Mouse (Mus musculus): ENCODE data around the gene Fry. TPM values are rescaled to one million over a fixed set of nuclear protein-coding genes. Genes with fewer than 3 reads are reported as not detected.

The Fry gene
- polyA plus RNA-seq, 1 experiment from 2014 or later, result 2.5 TPM

GRCm38 (mm10) chr5:150333328-150333731, 214.9 kb downstream of the Fry start:
- Histone ChIP-seq H3K9ac (no peak overlapping the region), H3K4me1 (replicated peaks) (peaks cover 14% of the 10 kb centered on the region), H3K36me3 (replicated peaks) (no peaks in the 10 kb centered on the region), H3K4me2 (peak overlapping the region; percentile 16; the same call in 1 of the 2 replicates), H3K27ac (replicated peaks) (no peak overlapping the region), H3K4me3 (replicated peaks) (no peak overlapping the region), H3K27me3 (no peaks in the 10 kb centered on the region), H3K9me3 (replicated peaks) (no peaks in the 10 kb centered on the region)
- no peak for ATAC-seq (ENCODE audit: insufficient read depth)
- WGBS (ENCODE audit: insufficient replicate concordance), result 46% methylated on average over 10 of the region's 10 CpGs

- H3K4me2 ChIP-seq, result no peak overlapping the region
- no peak overlapping the region for H3K9ac ChIP-seq
- H3K27me3 ChIP-seq, result no peaks in the 10 kb centered on the region
- no peaks in the 10 kb centered on the region for H3K9me3 ChIP-seq (replicated peaks)
- H3K4me3 ChIP-seq (replicated peaks), result no peak overlapping the region
- ATAC-seq (ENCODE audit: insufficient read depth), result no peak
- peaks cover 14% of the 10 kb centered on the region for H3K4me1 ChIP-seq (replicated peaks)
- 72% methylated on average over 10 of the region's 10 CpGs for WGBS (ENCODE audit: insufficient replicate concordance)
- H3K36me3 ChIP-seq (replicated peaks), result no peaks in the 10 kb centered on the region
- H3K27ac ChIP-seq (replicated peaks), result no peak overlapping the region
These were observed 218.0 kb downstream of the Fry start for GRCm38 (mm10) chr5:150336451-150336850.

GRCm38 (mm10) chr5:150337696-150338095, 219.3 kb downstream of the Fry start:
- 66% methylated on average over 7 of the region's 7 CpGs for WGBS (ENCODE audit: insufficient replicate concordance)
- Histone ChIP-seq H3K27ac (replicated peaks) (no peak overlapping the region), H3K4me1 (replicated peaks) (peaks cover 12% of the 10 kb centered on the region), H3K4me3 (replicated peaks) (no peak overlapping the region), H3K9ac (no peak overlapping the region), H3K9me3 (replicated peaks) (no peaks in the 10 kb centered on the region), H3K36me3 (replicated peaks) (no peaks in the 10 kb centered on the region), H3K4me2 (no peak overlapping the region), H3K27me3 (no peaks in the 10 kb centered on the region)
- no peak for ATAC-seq (ENCODE audit: insufficient read depth)

GRCm38 (mm10) chr5:150340944-150341343, 222.5 kb downstream of the Fry start:
- H3K4me1 ChIP-seq (replicated peaks), result no peaks in the 10 kb centered on the region
- no peaks in the 10 kb centered on the region for H3K27me3 ChIP-seq
- no peak overlapping the region for H3K9ac ChIP-seq
- H3K4me3 ChIP-seq (replicated peaks), result no peak overlapping the region
- no peaks in the 10 kb centered on the region for H3K36me3 ChIP-seq (replicated peaks)
- no peak overlapping the region for H3K4me2 ChIP-seq
- no peaks in the 10 kb centered on the region for H3K9me3 ChIP-seq (replicated peaks)
- 67% methylated on average over 5 of the region's 5 CpGs for WGBS (ENCODE audit: insufficient replicate concordance)
- no peak overlapping the region for H3K27ac ChIP-seq (replicated peaks)
- no peak for ATAC-seq (ENCODE audit: insufficient read depth)

GRCm38 (mm10) chr5:150342139-150342538, 223.7 kb downstream of the Fry start:
- no peak overlapping the region for H3K4me3 ChIP-seq (replicated peaks)
- no peak for ATAC-seq (ENCODE audit: insufficient read depth)
- H3K36me3 ChIP-seq (replicated peaks), result no peaks in the 10 kb centered on the region
- WGBS (ENCODE audit: insufficient replicate concordance), result 74% methylated on average over 3 of the region's 3 CpGs
- H3K9me3 ChIP-seq (replicated peaks), result no peaks in the 10 kb centered on the region
- H3K27me3 ChIP-seq, result no peaks in the 10 kb centered on the region
- H3K4me2 ChIP-seq, result no peak overlapping the region
- H3K27ac ChIP-seq (replicated peaks), result no peak overlapping the region
- no peaks in the 10 kb centered on the region for H3K4me1 ChIP-seq (replicated peaks)
- H3K9ac ChIP-seq, result no peak overlapping the region

- H3K27me3 ChIP-seq, result no peaks in the 10 kb centered on the region
- no peak overlapping the region for H3K4me3 ChIP-seq (replicated peaks)
- no peaks in the 10 kb centered on the region for H3K4me1 ChIP-seq (replicated peaks)
- H3K9ac ChIP-seq, result no peak overlapping the region
- no peaks in the 10 kb centered on the region for H3K36me3 ChIP-seq (replicated peaks)
- ATAC-seq (ENCODE audit: insufficient read depth), result no peak
- H3K9me3 ChIP-seq (replicated peaks), result peaks cover 3% of the 10 kb centered on the region; the same call in 1 of the 2 replicates
- H3K4me2 ChIP-seq, result no peak overlapping the region
- 82% methylated on average over 7 of the region's 7 CpGs for WGBS (ENCODE audit: insufficient replicate concordance)
- no peak overlapping the region for H3K27ac ChIP-seq (replicated peaks)
These were observed 227.5 kb downstream of the Fry start for GRCm38 (mm10) chr5:150345946-150346345.

GRCm38 (mm10) chr5:150346378-150346777, 227.9 kb downstream of the Fry start:
- Histone ChIP-seq H3K36me3 (replicated peaks) (no peaks in the 10 kb centered on the region), H3K9ac (no peak overlapping the region), H3K27ac (replicated peaks) (no peak overlapping the region), H3K4me1 (replicated peaks) (no peaks in the 10 kb centered on the region), H3K27me3 (no peaks in the 10 kb centered on the region), H3K9me3 (replicated peaks) (peaks cover 3% of the 10 kb centered on the region; the same call in 1 of the 2 replicates), H3K4me2 (no peak overlapping the region), H3K4me3 (replicated peaks) (no peak overlapping the region)
- ATAC-seq (ENCODE audit: insufficient read depth), result no peak
- WGBS (ENCODE audit: insufficient replicate concordance), result 64% methylated on average over 4 of the region's 4 CpGs

GRCm38 (mm10) chr5:150347845-150348244, 229.4 kb downstream of the Fry start:
- 73% methylated on average over 2 of the region's 2 CpGs for WGBS (ENCODE audit: insufficient replicate concordance)
- H3K4me1 ChIP-seq (replicated peaks), result no peaks in the 10 kb centered on the region
- no peak overlapping the region for H3K4me2 ChIP-seq
- no peak overlapping the region for H3K9ac ChIP-seq
- peaks cover 3% of the 10 kb centered on the region; the same call in 1 of the 2 replicates for H3K9me3 ChIP-seq (replicated peaks)
- ATAC-seq (ENCODE audit: insufficient read depth), result no peak
- no peak overlapping the region for H3K27ac ChIP-seq (replicated peaks)
- no peak overlapping the region for H3K4me3 ChIP-seq (replicated peaks)
- no peaks in the 10 kb centered on the region for H3K36me3 ChIP-seq (replicated peaks)
- no peaks in the 10 kb centered on the region for H3K27me3 ChIP-seq

GRCm38 (mm10) chr5:150348302-150348701, 229.9 kb downstream of the Fry start:
- WGBS (ENCODE audit: insufficient replicate concordance), result 73% methylated on average over 1 of the region's 1 CpGs
- Histone ChIP-seq H3K4me2 (no peak overlapping the region), H3K36me3 (replicated peaks) (no peaks in the 10 kb centered on the region), H3K9me3 (replicated peaks) (peaks cover 3% of the 10 kb centered on the region; the same call in 1 of the 2 replicates), H3K4me1 (replicated peaks) (no peaks in the 10 kb centered on the region), H3K9ac (no peak overlapping the region), H3K4me3 (replicated peaks) (no peak overlapping the region), H3K27me3 (no peaks in the 10 kb centered on the region), H3K27ac (replicated peaks) (no peak overlapping the region)
- no peak for ATAC-seq (ENCODE audit: insufficient read depth)

- Histone ChIP-seq H3K4me1 (replicated peaks) (no peaks in the 10 kb centered on the region), H3K4me3 (replicated peaks) (no peak overlapping the region)
These were observed 232.7 kb downstream of the Fry start for GRCm38 (mm10) chr5:150351191-150351590.

GRCm38 (mm10) chr5:150358671-150359070, 240.2 kb downstream of the Fry start:
- no peak overlapping the region for H3K4me2 ChIP-seq
- H3K36me3 ChIP-seq (replicated peaks), result no peaks in the 10 kb centered on the region
- no peak overlapping the region for H3K9ac ChIP-seq
- H3K4me3 ChIP-seq (replicated peaks), result no peak overlapping the region
- H3K27ac ChIP-seq (replicated peaks), result no peak overlapping the region
- 70% methylated on average over 14 of the region's 14 CpGs for WGBS (ENCODE audit: insufficient replicate concordance)
- no peaks in the 10 kb centered on the region for H3K4me1 ChIP-seq (replicated peaks)
- ATAC-seq (ENCODE audit: insufficient read depth), result no peak
- no peaks in the 10 kb centered on the region for H3K27me3 ChIP-seq
- no peaks in the 10 kb centered on the region for H3K9me3 ChIP-seq (replicated peaks)

More at GRCm38 (mm10) chr5:150351191-150351590, 232.7 kb downstream of the Fry start:
- no peaks in the 10 kb centered on the region for H3K27me3 ChIP-seq
- no peak overlapping the region for H3K9ac ChIP-seq
- WGBS (ENCODE audit: insufficient replicate concordance), result 48% methylated on average over 2 of the region's 2 CpGs
- H3K27ac ChIP-seq (replicated peaks), result no peak overlapping the region
- no peak for ATAC-seq (ENCODE audit: insufficient read depth)
- no peaks in the 10 kb centered on the region for H3K36me3 ChIP-seq (replicated peaks)
- no peak overlapping the region for H3K4me2 ChIP-seq
- peaks cover 3% of the 10 kb centered on the region; the same call in 1 of the 2 replicates for H3K9me3 ChIP-seq (replicated peaks)

GRCm38 (mm10) chr5:150362241-150362640, 243.8 kb downstream of the Fry start:
- WGBS (ENCODE audit: insufficient replicate concordance), result 65% methylated on average over 6 of the region's 6 CpGs

More at GRCm38 (mm10) chr5:150362241-150362640, 243.8 kb downstream of the Fry start:
- Histone ChIP-seq H3K4me2 (no peak overlapping the region), H3K9ac (no peak overlapping the region), H3K4me1 (replicated peaks) (no peaks in the 10 kb centered on the region), H3K27ac (replicated peaks) (no peak overlapping the region), H3K9me3 (replicated peaks) (no peaks in the 10 kb centered on the region), H3K4me3 (replicated peaks) (no peak overlapping the region), H3K27me3 (no peaks in the 10 kb centered on the region), H3K36me3 (replicated peaks) (no peaks in the 10 kb centered on the region)
- no peak for ATAC-seq (ENCODE audit: insufficient read depth)
